Mouse (Mus musculus) CD8-positive naive resting alpha-beta T cell, adult 57 days (primary cell): ENCODE results near the gene Glod5. TPM values are rescaled to one million over a fixed set of nuclear protein-coding genes. Genes with fewer than 3 reads are reported as not detected.

Source experiments
- total RNA-seq: library from RNA; stranded (reverse); gene quantifications from one replicate; pipeline ENCODE4 v1.2.4, GENCODE M21; 2023

Gene Glod5
- total RNA-seq = not detected

GRCm38 (mm10) chrX:8018286-8018685 is at the start of gene Glod5:
Gene Glod5, minus strand, starts transcription at chrX:8018492.

GRCm38 (mm10) chrX:7977892-7978291 is 40.4 kb downstream of the Glod5 start, which contains the start of gene Gata1:
Gene Gata1, minus strand, starts transcription at chrX:7978071.

Other genes with a start within 250 kb of the Glod5 start
- 175 TPM for gene Gripap1, start 228.7 kb downstream of the Glod5 start, total RNA-seq
- 0.80 TPM for gene Kcnd1, start 196.2 kb downstream of the Glod5 start, total RNA-seq
- gene Otud5, start 177.1 kb downstream of the Glod5 start, total RNA-seq = 214 TPM
- 121 TPM for gene Pim2, start 140.2 kb downstream of the Glod5 start, total RNA-seq
- gene Slc35a2, start 134.5 kb downstream of the Glod5 start, total RNA-seq = 38.3 TPM
- 68.3 TPM for gene Pqbp1, start 119.2 kb downstream of the Glod5 start, total RNA-seq
- 31.9 TPM for gene Timm17b, start 119.1 kb downstream of the Glod5 start, total RNA-seq
- gene Gm10491, start 110.7 kb downstream of the Glod5 start, total RNA-seq = not detected
- not detected for gene Gm10490, start 109.0 kb downstream of the Glod5 start, total RNA-seq
- gene Pcsk1n, start 98.7 kb downstream of the Glod5 start, total RNA-seq = not detected
- not detected for gene Eras, start 89.9 kb downstream of the Glod5 start, total RNA-seq
- 11.2 TPM for gene Hdac6, start 70.6 kb downstream of the Glod5 start, total RNA-seq
- gene Gata1, start 40.4 kb downstream of the Glod5 start, total RNA-seq = 0.61 TPM
- gene Suv39h1, start 56.3 kb upstream of the Glod5 start, total RNA-seq = 32.6 TPM
- 100 TPM for gene Was, start 72.0 kb upstream of the Glod5 start, total RNA-seq
- 44.8 TPM for gene Wdr13, start 114.4 kb upstream of the Glod5 start, total RNA-seq
- 531 TPM for gene Rbm3, start 127.4 kb upstream of the Glod5 start, total RNA-seq
- gene Tbc1d25, start 157.7 kb upstream of the Glod5 start, total RNA-seq = 16.1 TPM
- 41.9 TPM for gene Ebp, start 175.0 kb upstream of the Glod5 start, total RNA-seq
- not detected for gene Porcn, start 188.0 kb upstream of the Glod5 start, total RNA-seq
- gene Ftsj1, start 233.9 kb upstream of the Glod5 start, total RNA-seq = 14.0 TPM